Mouse (Mus musculus) heart, adult 2 months (tissue): ENCODE data around the gene Morc4. TPM values are rescaled to one million over a fixed set of nuclear protein-coding genes. Genes with fewer than 3 reads are reported as not detected.

Source experiments
- DNase-seq, 2 experiments: peaks; one replicate each; pipeline ENCODE4 v3.0.0; 2021
- H3K27ac ChIP-seq: fragments of 200-600 bp; 2 replicates; pipeline ENCODE4 v1.8.1; 2022
- H3K27me3 ChIP-seq: fragments of 200-500 bp; 2 replicates; pipeline ENCODE4 v1.6.1; 2012; ENCODE audit warnings: mild to moderate bottlenecking, low read length, inconsistent platforms, mixed read lengths; ENCODE audit not compliant: control insufficient read depth, insufficient read depth
- H3K36me3 ChIP-seq: fragments of 200-500 bp; 2 replicates; pipeline ENCODE4 v1.6.1; 2012; ENCODE audit warnings: low read length, inconsistent platforms; ENCODE audit not compliant: control insufficient read depth, insufficient read depth
- H3K4me1 ChIP-seq: fragments of 200-500 bp; 2 replicates; pipeline ENCODE4 v1.6.1; 2011; ENCODE audit warnings: low read length; ENCODE audit not compliant: control insufficient read depth, insufficient read depth
- H3K4me3 ChIP-seq: fragments of 200-600 bp; 2 replicates; pipeline ENCODE4 v1.8.1; 2022
- H3K79me2 ChIP-seq: fragments of 200-500 bp; replicated peaks from 2 replicates; pipeline ENCODE4 v1.6.1; 2012; ENCODE audit warnings: mild to moderate bottlenecking, inconsistent platforms, low read length, moderate library complexity, mixed read lengths; ENCODE audit not compliant: control insufficient read depth, insufficient read depth
- H3K9ac ChIP-seq: fragments of 200-500 bp; 2 replicates; pipeline ENCODE4 v1.6.1; 2012; ENCODE audit warnings: low read depth, mild to moderate bottlenecking, control low read depth, inconsistent platforms, low read length, mixed read lengths
- CTCF ChIP-seq: fragments of 200-600 bp; IDR thresholded peaks from 2 replicates; pipeline ENCODE4 v1.8.1; 2022; ENCODE audit warnings: antibody characterized with exemption, mild to moderate bottlenecking, moderate library complexity
- EP300 ChIP-seq: fragments of 200-500 bp; IDR thresholded peaks from 2 replicates; pipeline ENCODE4 v1.6.1; 2011; ENCODE audit warnings: low read depth, low read length, control low read depth; ENCODE audit not compliant: insufficient read depth
- POLR2A ChIP-seq: fragments of 200-500 bp; IDR thresholded peaks from 2 replicates; pipeline ENCODE4 v1.6.1; 2011; ENCODE audit warnings: mild to moderate bottlenecking, low read depth, low read length, control low read depth; ENCODE audit not compliant: insufficient read depth
- WGBS: fragments of 180-500 bp; shearing (Covaris S2); methylation state at CpG from one replicate; pipeline ENCODE4 v1.1.7; 2018; 5-methylcytosine and 5-hydroxymethylcytosine counted together
- intact Hi-C: fragments of 180-260 bp; cut with DNase I; formaldehyde crosslinking; loops from one replicate; pipeline ENCODE4 v1.15.1; 2025
- polyA plus RNA-seq: library from polyadenylated mRNA; depleted of rRNA; stranded (reverse); fragments of >200 nt; gene quantifications from 2 replicates; pipeline ENCODE4 v1.2.3, GENCODE M21; 2012
- total RNA-seq, 2 experiments: library from RNA; stranded (reverse); gene quantifications; 2 replicates each; pipeline ENCODE4 v1.2.3; 2021

Morc4 gene
- total and polyA plus RNA-seq, 3 experiments: 1.7 to 5.4 (median 3.3) TPM

DNA sequence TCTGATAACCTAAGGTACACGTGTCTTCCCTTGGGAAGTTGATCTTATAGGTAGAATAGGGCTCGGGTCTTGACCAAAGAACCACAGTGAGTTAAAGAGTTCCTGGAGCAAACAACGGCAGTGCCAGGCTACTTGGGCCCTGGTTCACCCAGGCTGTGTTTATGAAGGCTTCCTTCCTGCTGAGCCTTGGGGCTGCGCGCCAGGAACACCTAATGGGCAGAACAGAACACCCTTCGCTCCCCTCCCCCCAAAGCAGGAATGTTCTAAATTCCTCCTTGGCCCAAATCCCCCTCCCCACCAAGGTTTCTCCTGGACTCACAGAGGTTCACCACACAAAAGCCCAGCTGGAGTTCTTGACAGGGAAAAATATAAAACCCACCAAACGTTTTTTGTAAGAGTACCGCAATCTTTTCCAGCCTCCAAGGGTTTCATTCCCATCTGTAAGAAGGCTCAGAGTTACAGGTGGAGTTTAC lies 71.0 kb downstream of the Morc4 start, which contains the start of gene Cldn2:
Gene Cldn2 (plus strand): TSS at position 423 of the 473 bp plus-strand sequence.
- Histone ChIP-seq H3K9ac (no peak within 1 kb of the TSS), H3K27me3 (no peaks in the 10 kb centered on the region), H3K4me1 (no peaks in the 10 kb centered on the region), H3K36me3 (no peaks in the 10 kb centered on the region), H3K4me3 (no peak within 1 kb of the TSS), H3K79me2 (no peaks in the 10 kb centered on the region), H3K27ac (no peak within 1 kb of the TSS)
- intact Hi-C loops: no loop called here
- DNase-seq: no peak
- no peak for TF ChIP-seq CTCF
- 70% methylated on average over 8 of the region's 8 CpGs for WGBS

DNA sequence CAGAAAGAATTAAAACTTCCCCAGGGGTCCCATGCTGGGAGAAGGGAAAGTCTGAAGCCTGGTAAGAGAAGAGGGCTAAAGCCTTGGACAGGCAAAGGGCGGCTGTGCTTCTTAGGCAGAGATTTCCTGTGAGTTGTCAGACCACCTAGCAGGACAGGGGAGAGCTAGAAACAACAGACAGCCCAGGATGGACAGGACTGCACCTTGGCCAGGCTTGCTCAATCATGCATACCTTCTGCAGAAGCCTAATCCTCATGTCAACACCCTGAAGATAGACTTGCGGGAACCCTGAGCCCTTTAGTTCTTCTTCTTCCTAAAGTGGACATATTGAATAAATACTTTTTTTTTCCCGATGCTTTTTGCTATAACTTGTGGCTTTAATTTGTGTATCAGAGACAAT lies 71.5 kb downstream of the Morc4 start:
- WGBS: 80% methylated on average over 3 of the region's 3 CpGs
- Histone ChIP-seq H3K27me3 (no peaks in the 10 kb centered on the region), H3K79me2 (no peaks in the 10 kb centered on the region), H3K4me3 (no peak overlapping the region), H3K4me1 (no peaks in the 10 kb centered on the region), H3K27ac (no peak overlapping the region), H3K36me3 (no peaks in the 10 kb centered on the region), H3K9ac (no peak overlapping the region)
- intact Hi-C loops: no loop called here
- no peak for DNase-seq
- TF ChIP-seq POLR2A (no peak), EP300 (no peak), CTCF (no peak)

DNA sequence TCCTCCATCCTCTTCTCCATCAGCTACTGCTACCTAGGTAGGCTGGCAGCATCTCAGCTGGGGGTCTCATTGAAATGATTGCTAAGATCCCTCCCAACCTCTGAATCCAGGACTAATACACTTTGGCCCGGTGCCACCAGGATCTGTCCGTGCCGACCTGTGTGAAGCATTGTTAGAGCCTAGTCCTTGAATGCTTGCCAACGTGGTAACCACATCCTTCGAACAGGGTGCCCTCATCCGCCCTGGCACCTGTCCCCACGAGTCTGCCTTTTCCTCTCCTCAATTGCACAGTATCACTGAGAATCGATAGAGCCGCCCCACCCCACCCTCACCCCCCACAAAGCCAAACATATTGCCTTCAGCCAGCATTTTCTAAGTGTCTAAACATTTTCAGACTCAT lies 73.6 kb downstream of the Morc4 start:
- H3K27ac ChIP-seq: no peak overlapping the region
- no peaks in the 10 kb centered on the region for H3K27me3 ChIP-seq
- intact Hi-C loops: no loop called here
- 56% methylated on average over 9 of the region's 9 CpGs for WGBS
- no peak overlapping the region for H3K9ac ChIP-seq
- TF ChIP-seq POLR2A: no peak
- no peak for TF ChIP-seq EP300
- no peak for TF ChIP-seq CTCF
- H3K36me3 ChIP-seq: no peaks in the 10 kb centered on the region
- no peak for DNase-seq
- no peaks in the 10 kb centered on the region for H3K79me2 ChIP-seq
- H3K4me1 ChIP-seq: no peaks in the 10 kb centered on the region
- no peak overlapping the region for H3K4me3 ChIP-seq

DNA sequence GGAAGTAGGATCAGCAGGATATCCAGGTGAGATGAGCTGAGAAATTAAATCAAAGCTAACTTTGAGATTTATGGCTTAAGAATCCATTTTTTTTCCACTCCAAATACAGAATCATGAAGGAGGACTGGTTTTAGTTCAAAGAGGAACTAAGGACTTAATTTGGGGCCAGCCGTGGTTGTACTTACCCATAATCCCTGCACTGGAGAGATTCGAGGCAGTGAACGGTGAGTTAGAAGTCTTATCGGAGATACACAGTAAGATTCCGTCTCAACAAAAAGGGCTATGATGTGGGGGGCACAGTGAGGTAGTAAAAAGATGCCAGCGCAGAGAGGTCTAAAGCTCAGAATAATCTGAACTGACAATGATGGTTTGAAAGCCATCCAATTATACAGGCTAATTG lies 75.4 kb downstream of the Morc4 start:
- 83% methylated on average over 6 of the region's 6 CpGs for WGBS
- H3K4me1 ChIP-seq: no peaks in the 10 kb centered on the region
- no peak overlapping the region for H3K27ac ChIP-seq
- no peak overlapping the region for H3K9ac ChIP-seq
- no peak for TF ChIP-seq CTCF
- no peak for TF ChIP-seq POLR2A
- TF ChIP-seq EP300: no peak
- intact Hi-C loops: no loop called here
- H3K79me2 ChIP-seq: no peaks in the 10 kb centered on the region
- no peaks in the 10 kb centered on the region for H3K27me3 ChIP-seq
- no peaks in the 10 kb centered on the region for H3K36me3 ChIP-seq
- no peak for DNase-seq
- no peak overlapping the region for H3K4me3 ChIP-seq

DNA sequence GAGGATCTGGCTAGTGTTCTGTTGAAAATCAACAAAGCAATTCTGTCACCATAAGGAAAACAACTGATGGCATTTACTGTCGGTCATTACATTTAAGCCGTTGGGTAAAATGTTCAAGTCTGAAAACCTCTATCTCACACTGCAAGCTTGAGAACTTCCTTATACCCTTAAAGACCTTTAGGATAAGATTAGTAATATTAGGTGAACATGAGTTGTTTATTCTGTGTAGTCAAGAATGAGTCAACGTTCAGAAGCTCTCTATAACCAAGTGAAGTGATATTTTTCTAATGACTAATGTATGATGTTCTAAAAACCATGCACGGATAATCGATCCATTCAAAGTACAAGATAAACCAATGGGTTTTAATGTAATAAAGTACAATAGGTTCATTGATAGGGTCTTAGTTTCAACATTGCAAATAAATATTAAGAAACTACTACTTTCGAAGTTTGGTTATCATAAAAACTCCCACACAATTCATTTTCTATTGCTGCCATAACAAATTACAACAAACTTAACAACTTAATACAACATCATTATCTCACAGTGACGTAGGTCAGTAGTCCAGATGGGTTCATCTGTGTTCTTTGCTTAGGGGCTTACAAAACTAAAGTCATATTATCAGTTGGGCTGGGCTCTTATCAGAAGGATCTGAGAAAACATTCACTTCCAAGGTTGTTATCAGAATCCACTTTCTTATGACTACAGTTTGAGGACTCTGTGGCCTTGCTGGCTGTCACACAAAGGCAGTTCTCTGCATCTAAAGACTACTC lies 77.2 kb downstream of the Morc4 start:
- H3K9ac ChIP-seq: no peak overlapping the region
- H3K36me3 ChIP-seq: no peaks in the 10 kb centered on the region
- DNase-seq: no peak
- H3K27me3 ChIP-seq: no peaks in the 10 kb centered on the region
- no peak overlapping the region for H3K27ac ChIP-seq
- no peak for TF ChIP-seq CTCF
- TF ChIP-seq POLR2A: no peak
- TF ChIP-seq EP300: no peak
- 71% methylated on average over 7 of the region's 7 CpGs for whole genome bisulfite sequencing
- H3K4me1 ChIP-seq: no peaks in the 10 kb centered on the region
- no peak overlapping the region for H3K4me3 ChIP-seq
- intact Hi-C loops: no loop called here
- no peaks in the 10 kb centered on the region for H3K79me2 ChIP-seq

DNA sequence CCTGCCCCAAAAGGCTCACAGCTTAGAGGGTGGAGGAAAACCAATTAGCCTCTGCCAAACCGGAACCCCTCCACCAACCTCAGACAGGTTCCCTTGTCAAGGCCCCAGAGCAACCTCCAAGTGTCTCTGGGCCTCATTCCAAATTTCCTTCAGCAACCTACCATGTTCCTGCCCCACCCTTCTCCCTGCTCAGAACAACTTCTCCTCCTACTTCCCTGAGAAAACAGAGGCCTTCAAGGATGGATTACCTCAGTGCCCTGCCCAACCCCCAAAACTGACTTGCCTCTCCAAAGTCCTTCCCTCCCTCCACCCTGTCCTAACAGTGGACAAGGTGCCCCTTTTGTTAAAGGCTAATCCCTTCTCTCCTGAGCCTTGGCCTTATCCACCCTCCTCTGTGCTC lies 85.7 kb downstream of the Morc4 start:
- 35% methylated on average over 1 of the region's 1 CpGs for WGBS

More for the DNA sequence above, 85.7 kb downstream of the Morc4 start:
- Histone ChIP-seq H3K36me3 (no peaks in the 10 kb centered on the region), H3K27ac (no peak overlapping the region), H3K4me3 (no peak overlapping the region), H3K79me2 (no peaks in the 10 kb centered on the region), H3K4me1 (peaks cover 1% of the 10 kb centered on the region), H3K9ac (no peak overlapping the region), H3K27me3 (no peaks in the 10 kb centered on the region)
- intact Hi-C loops: no loop called here
- DNase-seq: peak in 1 of 2 experiments; percentile 17
- TF ChIP-seq EP300: no peak
- TF ChIP-seq POLR2A: no peak
- no peak for TF ChIP-seq CTCF
